Mouse (Mus musculus) megakaryocyte, embryonic 14.5 days (primary cell): ENCODE data around the gene Cdkn1a.

Experiments
- FLI1 ChIP-seq: IDR thresholded peaks from 2 replicates; pipeline ENCODE4 v1.6.1; 2012; ENCODE audit warnings: low read length, inconsistent platforms, mixed read lengths
- GATA1 ChIP-seq: IDR thresholded peaks from 3 replicates; pipeline ENCODE4 v1.6.1; 2012; ENCODE audit warnings: mixed read lengths, low read length, inconsistent platforms, borderline replicate concordance

DNA sequence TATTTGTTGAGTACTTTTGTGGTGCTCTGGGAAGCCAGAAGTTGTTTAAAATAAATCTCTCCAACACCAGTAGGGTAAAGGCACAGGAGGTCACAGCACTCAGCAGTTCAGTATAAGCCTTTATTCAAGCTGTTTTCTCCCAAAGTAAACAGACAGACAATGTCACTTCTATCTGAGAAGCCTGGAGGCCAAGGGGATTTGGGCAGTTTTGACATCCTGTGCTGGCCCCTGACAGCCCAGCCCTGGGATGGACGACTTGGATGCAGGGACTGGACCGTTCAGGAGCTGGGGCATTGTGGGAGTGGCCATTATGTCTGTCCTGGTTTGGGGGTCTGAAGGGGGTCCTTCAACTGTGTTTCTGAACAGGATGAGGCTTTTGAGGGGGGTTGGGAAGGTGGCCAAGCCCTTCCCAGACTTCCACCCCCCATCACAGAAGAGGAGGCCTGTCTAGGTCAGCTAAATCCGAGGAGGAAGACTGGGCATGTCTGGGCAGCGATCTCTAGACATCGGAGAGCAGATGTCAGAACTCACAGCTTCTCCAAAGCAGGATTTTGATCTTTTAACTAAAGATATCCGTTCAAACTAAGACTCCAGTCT is 670 bp downstream of the Cdkn1a start:
- TF ChIP-seq GATA1 = no peak
- no peak for TF ChIP-seq FLI1
